Comparison of ENCODE assay signal across 8 mouse cellular contexts in the genomic region with DNA sequence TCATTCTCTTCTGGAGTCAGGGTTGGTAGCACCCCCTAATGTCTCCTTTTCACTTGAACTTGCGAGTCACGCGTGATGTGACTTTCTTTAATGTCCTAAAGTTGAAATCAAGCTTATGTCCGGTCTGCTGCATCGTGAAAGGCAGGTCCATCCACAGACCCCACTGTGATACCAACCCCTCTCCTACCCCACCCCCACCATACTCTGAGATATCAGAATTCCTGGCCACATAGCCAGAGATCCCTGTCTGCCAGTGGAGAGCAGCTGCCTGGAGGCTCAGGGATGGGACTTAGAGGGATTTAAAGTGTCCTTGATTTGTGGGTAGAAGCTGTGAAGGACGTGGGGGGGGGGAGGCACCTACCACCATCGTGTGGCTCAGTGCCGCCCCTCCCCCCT. TPM values are rescaled to one million over a fixed set of nuclear protein-coding genes. Genes with fewer than 3 reads are reported as not detected.
DNase-seq lines count a peak whose midpoint lies in the region; ATAC-seq and TF ChIP-seq lines count a peak whose summit lies in the region.

A gene (minus strand): TSS at position 240 of the 396 bp plus-strand sequence.

- peak within 1 kb of the TSS; percentile 87 for H3K4me2 ChIP-seq in embryonic facial prominence, embryonic 15.5 days (replicated peaks)
- H3K4me2 ChIP-seq in limb, embryonic 15.5 days, result peak within 1 kb of the TSS; percentile 88

- no peak for TF ChIP-seq CTCF in layer of hippocampus, adult 2 months (conservative IDR thresholded peaks at IDR 0.05)
- no peak for TF ChIP-seq CTCF in olfactory bulb, adult 2 months (IDR thresholded peaks at IDR 0.05; ENCODE audit: insufficient read depth, low read depth, low read length)

- H3K36me3 ChIP-seq in embryonic facial prominence, embryonic 15.5 days, result no peaks in the 10 kb centered on the region
- no peaks in the 10 kb centered on the region for H3K36me3 ChIP-seq in limb, embryonic 15.5 days

- peak within 1 kb of the TSS; percentile 45 for H3K4me3 ChIP-seq in layer of hippocampus, adult 2 months
- peak within 1 kb of the TSS; percentile 48 for H3K4me3 ChIP-seq in embryonic facial prominence, embryonic 15.5 days (replicated peaks)
- peak within 1 kb of the TSS; percentile 44 for H3K4me3 ChIP-seq in limb, embryonic 15.5 days
- peak within 1 kb of the TSS; percentile 35 for H3K4me3 ChIP-seq in olfactory bulb, adult 2 months (ENCODE audit: insufficient read depth, low read depth, low read length)

- H3K9ac ChIP-seq in embryonic facial prominence, embryonic 15.5 days, result 0 out of 2 replicates have a peak within 1 kb of the TSS, but pooled peaks have one; percentile 9
- H3K9ac ChIP-seq in limb, embryonic 15.5 days, result 0 out of 2 replicates have a peak within 1 kb of the TSS, but pooled peaks have one; percentile 28

- no peak within 1 kb of the TSS for H3K27ac ChIP-seq in layer of hippocampus, adult 2 months
- no peak within 1 kb of the TSS for H3K27ac ChIP-seq in embryonic facial prominence, embryonic 15.5 days (replicated peaks)
- H3K27ac ChIP-seq in limb, embryonic 15.5 days, result no peak within 1 kb of the TSS
- H3K27ac ChIP-seq in olfactory bulb, adult 2 months (ENCODE audit: insufficient read depth, low read depth, low read length), result no peak within 1 kb of the TSS

- intact Hi-C loops in left cerebral cortex, postnatal 14 days (cut with DNase I), result no loop called here

- TF ChIP-seq POLR2A in olfactory bulb, adult 2 months (IDR thresholded peaks at IDR 0.05; ENCODE audit: insufficient read depth, low read depth, low read length), result no peak

- H3K9me3 ChIP-seq in embryonic facial prominence, embryonic 15.5 days (replicated peaks), result no peaks in the 10 kb centered on the region
- no peaks in the 10 kb centered on the region for H3K9me3 ChIP-seq in limb, embryonic 15.5 days

- WGBS in embryonic facial prominence, embryonic 15.5 days, result 16% methylated on average over 8 of the region's 8 CpGs
- WGBS in limb, embryonic 15.5 days, result 15% methylated on average over 8 of the region's 8 CpGs
- 28% methylated on average over 8 of the region's 8 CpGs for WGBS in olfactory bulb, adult 2 months

- ATAC-seq in embryonic facial prominence, embryonic 15.5 days (ENCODE audit: insufficient number of reproducible peaks, low FRiP score, low TSS enrichment, low read depth), result no peak
- ATAC-seq in limb, embryonic 15.5 days (ENCODE audit: insufficient number of reproducible peaks, low FRiP score, low TSS enrichment, low read depth), result no peak

- no peak for DNase-seq in layer of hippocampus, adult 2 months (ENCODE audit: low spot score in 2 of 2)
- DNase-seq in layer of hippocampus, adult 9-11 months, result no peak
- DNase-seq in cerebellum, postnatal 4 days (ENCODE audit: low spot score in 2 of 2), result no peak
- no peak for DNase-seq in left cerebral cortex, postnatal 14 days (ENCODE audit: low spot score in 2 of 2)
- DNase-seq in adrenal gland, postnatal 25 days, result no peak

- H3K4me1 ChIP-seq in embryonic facial prominence, embryonic 15.5 days, result peaks cover 10% of the 10 kb centered on the region
- H3K4me1 ChIP-seq in limb, embryonic 15.5 days, result peaks cover 11% of the 10 kb centered on the region
- H3K4me1 ChIP-seq in olfactory bulb, adult 2 months (ENCODE audit: control insufficient read depth, insufficient read depth, low read length), result peaks cover 15% of the 10 kb centered on the region

- H3K27me3 ChIP-seq in embryonic facial prominence, embryonic 15.5 days, result peaks cover 27% of the 10 kb centered on the region
- peaks cover 25% of the 10 kb centered on the region for H3K27me3 ChIP-seq in limb, embryonic 15.5 days

RNA-seq across cellular contexts. Expression of the gene that starts here (rescaled TPM):
- 1 to 10 TPM; 1.7 TPM for total RNA-seq in layer of hippocampus, adult 2 months (2021)
- 2.3 and 3.7 TPM in 2 replicates for polyA plus RNA-seq in embryonic facial prominence, embryonic 15.5 days (2015; fragmentation: Nextera tagmentation; extraction: Ambion mirVana)
- 1.9 and 2.0 TPM in 2 replicates for polyA plus RNA-seq in limb, embryonic 15.5 days (2015; fragmentation: Nextera tagmentation; extraction: Ambion mirVana)
- not detected in 2 replicates for polyA plus RNA-seq in olfactory bulb, adult 2 months (2012; ENCODE audit: insufficient read depth, insufficient read length, low replicate concordance, missing spikeins)
- 1 to 10 TPM; 2.5 to 5.0 TPM for total RNA-seq in left cerebral cortex, postnatal 14 days (2021)
- total RNA-seq in adrenal gland, postnatal 25 days (2021), result 0.43 and 0.95 TPM in 2 replicates
